Mouse (Mus musculus) embryo, embryonic 11.5 days (tissue): ENCODE measurements around the gene Stoml1.

Source experiments
- DNase-seq: peaks from one replicate; pipeline ENCODE4 v3.0.0-alpha.2; 2012; ENCODE audit warnings: low read depth, low spot score

Stoml1 gene

DNA sequence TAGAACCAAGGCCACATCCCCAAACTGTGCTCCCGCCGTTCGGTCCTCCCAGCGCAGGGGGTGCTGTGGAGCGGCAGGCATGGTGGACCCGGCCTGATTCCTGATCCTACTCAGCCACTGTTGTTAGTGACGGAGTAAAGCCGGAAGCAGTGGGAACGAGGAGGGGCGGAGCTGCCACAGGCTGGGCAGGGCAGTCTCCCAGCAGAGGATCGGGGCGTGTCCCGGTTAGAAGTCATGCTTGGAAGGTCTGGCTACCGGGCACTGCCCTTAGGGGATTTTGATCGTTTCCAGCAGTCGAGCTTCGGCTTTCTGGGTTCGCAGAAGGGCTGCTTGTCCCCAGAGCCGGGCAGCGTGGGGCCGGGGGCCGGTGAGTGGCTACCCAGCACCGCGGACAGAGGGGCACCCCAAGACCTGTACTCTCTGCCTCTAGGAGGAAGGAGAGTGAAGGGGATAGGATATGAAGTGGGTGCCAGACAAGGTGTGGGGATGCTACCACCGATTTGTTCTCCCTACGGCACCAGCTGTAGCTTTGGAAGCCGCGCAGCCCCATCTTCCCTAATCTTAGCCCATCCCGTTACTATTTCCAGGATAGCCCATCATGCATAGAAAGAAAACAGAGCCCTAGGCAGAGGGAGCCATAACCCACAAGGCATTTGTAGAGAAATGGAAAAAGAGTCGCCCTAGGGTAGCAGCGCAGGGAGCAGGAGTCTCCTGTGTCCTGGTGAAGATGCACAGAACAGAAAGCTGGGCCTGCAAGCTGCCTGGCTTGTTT, at the start of gene Stoml1:
Stoml1 (plus strand) TSS at position 132 of the 772 bp plus-strand sequence.
- DNase-seq = peak; percentile 83

DNA sequence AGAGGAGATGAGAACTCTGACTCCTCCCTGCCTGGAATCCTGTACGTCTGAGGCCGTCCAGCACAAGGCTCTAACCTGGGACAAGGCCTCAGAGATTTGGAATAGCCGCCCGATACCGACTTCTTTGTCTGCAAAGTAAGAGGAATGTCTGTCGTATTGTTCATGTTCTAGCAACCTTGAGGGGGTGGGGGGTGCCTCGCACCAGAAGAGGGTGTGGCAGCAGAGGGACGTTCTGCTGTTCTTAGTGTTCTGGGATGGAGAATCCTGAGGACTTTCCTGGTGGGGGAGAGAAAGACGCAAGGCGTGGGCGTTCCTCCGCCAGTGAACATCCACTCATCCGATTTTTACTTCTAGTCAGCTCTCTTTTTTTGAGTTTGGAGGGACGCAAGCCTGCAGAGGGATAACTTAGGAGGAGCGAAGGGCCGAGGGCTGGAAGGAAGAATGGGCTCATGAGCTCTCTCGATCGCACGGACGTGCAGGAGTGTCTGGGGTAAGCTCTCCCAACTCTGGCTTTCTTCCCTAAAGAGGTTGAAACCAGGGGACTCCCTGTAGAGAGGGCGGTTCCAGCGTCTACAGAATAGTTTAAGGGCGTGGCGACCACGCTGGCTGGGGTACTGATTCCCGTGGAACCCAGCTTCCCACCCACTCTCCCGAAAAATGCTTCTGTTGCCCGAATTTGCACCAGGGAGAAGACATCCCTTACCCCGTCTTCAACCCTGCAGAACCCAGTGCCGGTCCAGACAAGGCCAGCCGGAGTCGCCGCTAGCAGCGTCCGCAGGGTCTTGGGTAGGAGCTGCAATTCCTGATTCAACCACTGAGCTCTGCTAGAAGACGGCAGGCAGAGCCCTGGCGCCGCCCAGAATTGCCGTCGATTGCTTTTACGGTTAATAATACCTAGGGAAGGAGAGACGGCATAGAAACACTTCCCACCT, 49.2 kb upstream of the Stoml1 start, which contains the start of the genes Islr and Islr2:
Islr (minus strand) TSS at position 791 of the 932 bp plus-strand sequence.
Islr2 (minus strand) TSS at position 804 of the 932 bp plus-strand sequence.
- DNase-seq = peak; percentile 64

- DNase-seq = peak; percentile 85
Measured at GRCm38 (mm10) chr9:58204448-58205000, 48.4 kb upstream of the Stoml1 start.

- no peak for DNase-seq
Measured at GRCm38 (mm10) chr9:58206013-58206412, 47.0 kb upstream of the Stoml1 start.

GRCm38 (mm10) chr9:58209462-58210303, 43.3 kb upstream of the Stoml1 start:
- DNase-seq = no peak

DNA sequence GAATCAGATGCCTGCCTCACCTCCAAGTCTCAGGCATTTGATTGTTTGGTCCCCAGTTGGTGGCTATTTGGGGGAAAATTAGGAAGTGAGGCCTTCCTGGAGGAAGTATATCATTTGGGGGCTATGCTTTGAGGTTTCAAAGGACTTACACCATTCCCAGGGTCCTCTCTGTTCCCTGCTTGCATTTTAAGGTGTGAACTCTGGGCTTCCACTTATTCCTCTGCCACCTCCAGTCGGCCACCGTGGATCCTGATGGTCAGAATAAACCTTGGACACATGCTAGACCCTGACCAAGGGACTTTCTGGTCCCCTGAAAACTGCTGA, 42.7 kb upstream of the Stoml1 start:
- DNase-seq = no peak

DNA sequence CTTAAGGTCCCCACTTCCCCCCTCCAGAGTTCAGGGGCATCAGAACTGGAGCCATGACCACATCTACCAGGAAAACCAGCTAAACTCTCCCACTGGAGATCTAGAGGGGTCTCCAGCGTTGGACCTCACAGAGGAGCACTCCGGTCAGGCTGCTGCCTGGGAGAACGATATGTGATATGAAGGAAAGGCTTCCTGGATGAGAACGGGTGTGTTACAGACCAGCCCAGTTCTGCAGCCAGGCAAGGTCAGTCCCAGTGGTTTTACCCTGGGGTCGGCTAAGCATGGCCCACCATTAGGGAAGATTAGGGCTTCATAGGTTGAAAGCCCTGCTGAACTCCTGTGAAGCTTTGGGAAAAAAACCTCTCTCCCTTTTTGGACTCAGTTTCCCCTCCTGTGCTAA, 39.6 kb upstream of the Stoml1 start:
- DNase-seq = no peak

DNA sequence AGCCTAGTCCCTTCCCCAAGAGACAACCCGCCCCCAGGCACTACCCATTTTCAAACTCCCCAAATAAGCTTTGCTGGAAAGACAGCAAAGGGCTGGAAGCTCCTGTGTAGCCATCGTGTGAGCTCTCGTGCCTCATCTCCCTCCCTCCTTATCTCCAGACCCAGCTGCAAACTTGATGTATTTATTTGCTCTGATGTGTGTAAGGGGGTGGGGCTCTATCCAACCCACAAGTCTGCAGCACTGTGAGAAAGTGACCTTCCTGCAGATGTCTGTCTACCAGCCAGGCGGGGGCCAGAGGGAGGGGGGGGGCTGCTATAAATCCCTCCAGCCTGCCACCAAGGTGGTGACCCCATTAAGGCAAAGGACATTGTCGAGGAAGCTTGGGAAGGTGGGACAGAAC, 39.1 kb upstream of the Stoml1 start:
- DNase-seq = no peak

DNA sequence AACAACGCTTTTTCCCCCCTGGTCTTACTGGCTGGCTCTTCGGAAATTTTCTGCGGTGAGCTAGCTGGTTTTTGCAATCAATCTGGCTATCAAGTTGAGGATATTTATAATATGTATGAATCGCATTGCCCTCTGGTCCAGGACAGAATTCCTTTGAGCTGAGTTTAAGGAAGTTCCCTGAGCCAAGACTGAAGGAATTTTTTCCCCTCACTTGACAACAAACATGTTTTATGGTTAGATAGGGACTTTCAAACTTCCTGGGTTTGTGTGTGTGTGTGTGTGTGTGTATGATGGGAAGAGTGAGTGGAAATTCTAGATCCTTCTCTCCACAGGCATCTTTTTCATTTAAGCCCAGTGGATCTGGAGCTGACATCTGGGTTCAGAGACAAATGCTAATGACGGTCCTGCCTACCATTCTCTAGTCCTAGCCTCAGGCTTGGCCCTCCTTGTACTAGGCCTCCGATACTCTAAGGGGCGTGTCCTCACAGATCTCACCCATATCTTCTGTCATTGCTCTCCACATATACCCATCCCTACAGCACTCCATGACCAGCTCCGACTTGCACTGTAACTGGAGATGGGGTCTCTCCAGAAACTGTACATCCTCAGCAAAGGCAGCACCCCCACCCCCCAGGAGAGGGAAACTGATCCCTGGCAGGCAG, 38.3 kb upstream of the Stoml1 start:
- no peak for DNase-seq

- DNase-seq = no peak
Measured at GRCm38 (mm10) chr9:58216402-58216801, 36.6 kb upstream of the Stoml1 start.

DNA sequence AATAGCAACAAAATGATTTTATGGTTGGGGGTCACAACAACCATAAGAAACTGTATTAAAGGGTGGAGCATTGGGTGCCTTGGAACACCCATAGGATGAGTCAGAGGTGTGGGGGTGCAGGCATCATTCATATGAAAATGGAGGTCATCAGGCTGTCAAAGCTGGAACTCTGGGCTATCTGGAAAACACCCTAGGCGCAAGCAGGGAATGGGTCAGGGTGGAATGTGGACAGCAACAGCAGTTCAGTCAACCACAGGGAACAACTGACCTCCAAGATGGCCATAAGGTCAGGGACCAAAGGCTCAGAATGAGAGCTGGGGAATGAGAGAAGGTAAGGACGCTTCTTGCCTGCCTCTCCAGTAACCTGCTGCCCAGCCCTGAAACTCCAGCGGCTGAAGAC, 34.4 kb upstream of the Stoml1 start:
- DNase-seq = no peak

GRCm38 (mm10) chr9:58220218-58220903, 32.6 kb upstream of the Stoml1 start:
- no peak for DNase-seq

DNA sequence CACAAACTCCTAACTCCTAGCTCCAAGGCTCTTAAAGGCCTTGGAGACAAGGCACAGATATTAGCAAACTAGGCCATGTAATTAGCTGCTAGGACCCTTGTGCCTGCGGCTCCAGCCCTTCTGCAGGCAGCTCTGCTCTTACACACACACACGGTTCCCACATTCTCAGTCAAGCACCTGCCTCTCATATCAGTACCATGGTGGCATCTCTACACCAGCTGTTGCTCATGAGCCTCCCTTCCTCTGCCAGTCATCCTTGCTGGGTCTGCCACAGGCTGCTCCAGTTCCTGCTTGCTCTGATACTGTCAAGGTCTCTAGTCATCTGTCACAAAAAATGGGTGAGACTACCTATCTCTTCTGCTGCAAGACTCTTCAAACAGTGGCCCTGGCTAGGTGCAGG, 28.6 kb upstream of the Stoml1 start:
- DNase-seq = no peak

DNA sequence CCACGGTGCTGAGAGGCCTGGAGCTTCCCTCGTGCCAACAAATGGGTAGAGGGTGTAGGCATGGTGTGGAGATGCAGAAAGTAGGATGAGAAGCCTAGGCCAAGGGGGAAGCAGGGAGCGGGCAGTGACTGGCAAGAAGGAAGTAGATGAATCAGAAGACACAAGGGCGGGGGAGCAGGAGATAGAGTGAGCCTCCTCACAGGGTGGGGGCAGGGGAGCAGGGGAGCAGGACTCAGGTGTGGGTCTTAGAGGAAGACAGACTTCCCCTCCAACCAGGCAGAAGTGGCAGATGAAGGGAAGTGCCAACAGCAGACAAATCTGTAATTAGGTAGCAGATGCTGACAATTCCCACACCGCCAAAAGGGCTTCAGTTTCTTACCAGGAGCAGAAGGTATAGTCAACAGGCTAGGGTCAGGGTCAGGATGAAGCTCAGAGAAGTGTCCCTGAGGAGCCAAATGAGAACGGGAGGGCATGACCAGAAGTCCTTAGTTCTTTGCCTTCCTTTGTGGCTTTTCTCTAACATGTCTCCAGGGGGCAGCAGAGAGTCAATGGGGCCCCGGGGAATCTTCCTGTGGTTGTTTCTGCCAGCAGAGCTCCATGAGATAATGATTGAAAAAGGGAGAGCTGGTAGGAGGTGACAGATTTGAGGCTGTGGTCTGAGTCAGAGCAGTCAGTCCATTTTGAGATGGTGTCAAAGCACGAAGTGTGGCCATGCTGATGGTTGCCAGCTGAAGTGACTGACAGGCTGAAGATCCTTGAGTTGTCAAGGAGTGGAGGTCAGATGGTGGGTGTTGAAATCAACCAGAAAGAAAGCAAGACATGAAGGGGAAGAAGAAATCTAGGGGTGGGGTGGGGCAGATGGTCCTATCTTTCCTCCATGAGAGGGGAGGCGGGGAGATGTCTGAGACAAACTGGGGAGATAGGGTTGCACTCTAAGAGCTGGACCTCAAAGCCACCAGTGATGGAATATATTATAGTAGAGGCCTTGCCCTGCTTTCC, 26.8 kb upstream of the Stoml1 start:
- DNase-seq = no peak

DNA sequence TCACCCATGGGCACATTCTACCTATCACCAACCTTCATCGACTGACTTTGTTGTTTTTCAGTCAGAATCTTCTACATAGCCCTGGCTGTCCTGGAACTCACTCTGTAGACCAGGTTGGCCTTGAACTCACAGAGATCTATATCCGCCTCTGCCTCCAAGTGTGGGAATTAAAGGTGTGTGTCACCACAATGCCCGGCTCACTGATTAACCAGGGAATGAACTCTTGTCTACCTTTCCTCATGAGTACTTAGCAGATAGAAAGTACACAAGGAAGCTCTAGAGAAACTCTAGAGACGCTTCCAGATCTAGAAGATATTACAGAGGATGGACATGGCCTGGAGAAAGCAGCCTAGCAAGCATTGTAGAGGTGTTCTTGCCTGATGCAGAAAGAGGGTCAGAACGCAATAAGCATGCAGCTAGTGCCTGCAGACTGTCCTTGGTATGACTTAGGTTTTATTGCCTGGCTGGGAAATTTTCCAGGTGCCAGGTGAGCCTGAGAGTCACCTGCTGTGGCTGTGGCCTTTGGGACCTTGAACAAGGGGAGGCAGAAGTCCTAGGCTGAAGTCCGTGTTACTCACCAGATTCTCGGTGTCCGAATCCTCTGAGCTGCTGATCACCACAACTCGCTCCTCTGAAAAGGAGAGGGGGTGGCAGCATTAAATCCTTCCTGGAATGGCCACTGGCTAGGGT, 24.0 kb upstream of the Stoml1 start:
- no peak for DNase-seq

GRCm38 (mm10) chr9:58231746-58232145, 21.2 kb upstream of the Stoml1 start:
- DNase-seq = no peak

DNA sequence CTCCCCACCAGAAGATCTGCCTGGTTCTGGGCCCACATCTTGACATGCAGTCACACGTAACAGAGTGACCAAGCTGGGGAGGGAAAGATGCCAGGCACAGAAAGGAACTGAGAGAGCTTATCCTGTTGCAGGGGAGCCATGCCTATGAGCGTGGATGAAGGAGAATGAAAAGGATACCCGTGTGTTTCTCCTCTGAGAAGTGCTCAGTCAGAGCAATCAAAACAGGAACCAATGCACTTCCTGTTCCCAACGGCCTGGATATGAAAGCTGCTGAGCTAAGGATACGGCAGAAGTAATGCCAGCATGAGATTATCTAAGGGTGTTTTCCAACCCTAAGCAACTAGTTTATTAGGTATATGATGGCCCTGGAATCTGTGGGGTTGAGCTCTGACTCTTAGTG, 20.6 kb upstream of the Stoml1 start:
- DNase-seq = no peak

GRCm38 (mm10) chr9:58234502-58235015, 18.4 kb upstream of the Stoml1 start:
- no peak for DNase-seq
